Mouse (Mus musculus): ENCODE measurements around the gene Vmn2r117. TPM values are rescaled to one million over a fixed set of nuclear protein-coding genes. Genes with fewer than 3 reads are reported as not detected.
"Not testable (repeated sequence)": the region's sequence is repeated elsewhere in the genome, so short reads cannot be mapped to it uniquely, and the experiment has no call there.

The Vmn2r117 gene
- not detected for total RNA-seq (2021)
- long read RNA-seq, experiment 1: 0 reads
- long read RNA-seq, experiment 2: 0 reads

GRCm38 (mm10) chr17:23479599-23479998 is at the start of gene Vmn2r117:
TSS of gene Vmn2r117 (minus strand) at chr17:23479699.
- intact Hi-C loops (cut with DNase I); DNase-seq (ENCODE audit: low spot score in 2 of 2): not testable (repeated sequence)

GRCm38 (mm10) chr17:23522941-23523732 is 43.6 kb upstream of the Vmn2r117 start:
- DNase-seq (ENCODE audit: low spot score in 2 of 2); intact Hi-C loops (cut with DNase I): not testable (repeated sequence)

GRCm38 (mm10) chr17:23518701-23519423 is 39.4 kb upstream of the Vmn2r117 start:
- no peak for DNase-seq (ENCODE audit: low spot score in 2 of 2)
- intact Hi-C loops (cut with DNase I): no loop called here

GRCm38 (mm10) chr17:23433150-23433679 is 46.3 kb downstream of the Vmn2r117 start:
- intact Hi-C loops (cut with DNase I): no loop called here
- DNase-seq (ENCODE audit: low spot score in 2 of 2): no peak

Other genes starting within 250 kb of the Vmn2r117 start
- not detected for gene Vmn2r114, start 167.2 kb downstream of the Vmn2r117 start, total RNA-seq (2021)
- under 1 TPM in 1 of 2 experiments, not detected in 1; 0.04 TPM for gene Vmn2r115, start 136.0 kb downstream of the Vmn2r117 start, total RNA-seq (2021)
- not detected for gene Vmn2r116, start 95.1 kb downstream of the Vmn2r117 start, total RNA-seq (2021)
- 1 to 10 TPM; 6.6 to 6.8 TPM for gene Zfp213, start 84.5 kb upstream of the Vmn2r117 start, total RNA-seq (2021)
- gene Zfp13, start 119.8 kb upstream of the Vmn2r117 start, total RNA-seq (2021): 10 to 100 TPM; 28.3 to 29.0 TPM
- gene Zscan10, start 121.2 kb upstream of the Vmn2r117 start, total RNA-seq (2021): not detected
- gene Mmp25, start 165.6 kb upstream of the Vmn2r117 start, total RNA-seq (2021): 1 to 10 TPM; 1.1 to 1.2 TPM
- gene Bicdl2, start 180.8 kb upstream of the Vmn2r117 start, total RNA-seq (2021): not detected
- gene Hcfc1r1, start 193.9 kb upstream of the Vmn2r117 start, total RNA-seq (2021): 100 to 1,000 TPM; 137 to 143 TPM
- 1 to 10 TPM; 8.2 to 8.9 TPM for gene Thoc6, start 194.2 kb upstream of the Vmn2r117 start, total RNA-seq (2021)
- gene Tnfrsf12a, start 197.8 kb upstream of the Vmn2r117 start, total RNA-seq (2021): 1 to 10 TPM; 6.3 to 9.6 TPM
- not detected for gene Cldn6, start 199.6 kb upstream of the Vmn2r117 start, total RNA-seq (2021)
- under 1 TPM in 1 of 2 experiments, not detected in 1; 0.23 TPM for gene Cldn9, start 204.3 kb upstream of the Vmn2r117 start, total RNA-seq (2021)
- gene 1520401A03Rik, start 243.1 kb upstream of the Vmn2r117 start, total RNA-seq (2021): under 1 TPM in 1 of 2 experiments, not detected in 1; 0.37 TPM
- gene Pkmyt1, start 246.6 kb upstream of the Vmn2r117 start, total RNA-seq (2021): 1 to 10 TPM; 3.3 to 5.7 TPM

Data from left cerebral cortex, postnatal 14 days (tissue).